Mouse (Mus musculus): ENCODE measurements around the gene Mcrip1. TPM values are rescaled to one million over a fixed set of nuclear protein-coding genes. Genes with fewer than 3 reads are reported as not detected.

Mcrip1 gene
- polyA plus RNA-seq, 1 experiment from 2014 or later = 167 TPM

DNA sequence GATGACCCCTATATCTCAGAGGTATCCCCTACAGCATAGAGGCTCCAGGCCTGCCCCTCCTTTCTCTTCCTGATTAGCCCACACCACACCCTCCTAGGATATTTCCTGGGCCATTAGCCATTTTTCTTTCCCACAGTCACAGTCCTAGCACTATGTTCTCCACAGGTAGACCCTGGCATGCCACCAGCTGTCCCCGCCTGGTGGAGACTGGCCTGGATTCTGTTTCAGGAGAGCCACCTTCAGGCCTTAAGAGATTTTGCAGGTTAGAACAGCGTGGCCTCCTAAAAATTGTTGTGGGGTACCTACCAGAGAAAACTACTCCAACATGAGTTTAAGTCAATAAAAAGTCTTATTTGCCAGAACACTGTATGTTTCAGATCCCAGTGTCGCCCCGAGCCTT, 42.6 kb downstream of the Mcrip1 start:
- H3K4me1 ChIP-seq = peaks cover 3% of the 10 kb centered on the region; the same call in 1 of the 2 replicates
- H3K4me3 ChIP-seq (replicated peaks) = no peak overlapping the region
- ATAC-seq (ENCODE audit: insufficient read depth, low FRiP score, low read depth) = peak; percentile 61; the same call in 1 of the 2 replicates
- no peak overlapping the region for H3K4me2 ChIP-seq
- no peaks in the 10 kb centered on the region for H3K27me3 ChIP-seq (replicated peaks)
- 63% methylated on average over 4 of the region's 4 CpGs for WGBS
- peak overlapping the region; percentile 70 for H3K27ac ChIP-seq
- H3K9ac ChIP-seq = no peak overlapping the region
- no peaks in the 10 kb centered on the region for H3K36me3 ChIP-seq
- H3K9me3 ChIP-seq = no peaks in the 10 kb centered on the region

DNA sequence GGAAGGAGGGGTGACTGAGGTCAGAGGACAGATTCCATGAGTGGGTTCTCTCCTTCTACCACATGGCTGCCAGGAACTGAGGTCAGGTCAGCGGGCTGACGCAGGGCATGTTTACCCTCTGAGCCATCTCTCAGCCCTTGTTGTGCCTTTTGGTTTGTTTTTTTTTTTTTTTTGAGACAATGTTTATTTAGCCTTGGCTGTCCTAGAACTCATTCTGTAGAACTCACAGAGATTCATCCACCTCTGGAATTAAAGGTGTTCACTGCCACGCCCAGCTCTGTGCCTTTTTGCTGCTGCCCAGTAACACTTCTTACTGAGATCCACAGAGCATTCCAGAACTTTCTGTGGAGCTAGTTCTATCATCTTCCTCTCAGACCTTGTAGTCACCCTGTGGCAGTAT, 43.9 kb downstream of the Mcrip1 start:
- no peak overlapping the region for H3K4me3 ChIP-seq (replicated peaks)
- H3K36me3 ChIP-seq = no peaks in the 10 kb centered on the region
- H3K4me1 ChIP-seq = peaks cover 3% of the 10 kb centered on the region; the same call in 1 of the 2 replicates
- no peak overlapping the region for H3K4me2 ChIP-seq
- no peaks in the 10 kb centered on the region for H3K27me3 ChIP-seq (replicated peaks)
- no peaks in the 10 kb centered on the region for H3K9me3 ChIP-seq
- 92% methylated on average over 3 of the region's 3 CpGs for WGBS
- no peak for ATAC-seq (ENCODE audit: insufficient read depth, low FRiP score, low read depth)
- no peak overlapping the region for H3K9ac ChIP-seq
- H3K27ac ChIP-seq = no peak overlapping the region

DNA sequence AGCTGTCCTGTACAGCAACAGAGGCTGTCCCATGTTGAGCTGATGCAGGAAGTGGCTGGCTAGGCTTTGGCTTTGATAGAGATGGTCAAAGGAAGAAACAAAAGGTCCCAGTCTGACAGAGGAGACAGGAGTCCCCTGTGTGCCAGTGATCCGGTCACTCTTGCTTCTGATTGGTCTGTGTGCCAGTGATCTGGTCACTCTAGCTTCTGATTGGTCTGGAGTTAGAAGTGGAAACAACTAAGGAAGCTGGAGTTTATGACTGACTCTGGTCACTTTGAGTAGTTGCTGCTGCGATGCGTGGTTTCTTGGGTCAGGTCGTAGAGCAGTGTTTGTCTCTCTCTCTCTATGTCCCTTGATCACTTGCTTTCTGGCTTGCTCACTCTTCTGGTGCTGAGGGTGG, 47.8 kb downstream of the Mcrip1 start:
- H3K4me2 ChIP-seq = no peak overlapping the region
- H3K36me3 ChIP-seq = peaks cover 14% of the 10 kb centered on the region
- 85% methylated on average over 4 of the region's 4 CpGs for WGBS
- H3K27me3 ChIP-seq (replicated peaks) = no peaks in the 10 kb centered on the region
- H3K4me1 ChIP-seq = 0 out of 2 replicates have a peak, but pooled peaks cover 17% of the 10 kb centered on the region
- no peak for ATAC-seq (ENCODE audit: insufficient read depth, low FRiP score, low read depth)
- no peaks in the 10 kb centered on the region for H3K9me3 ChIP-seq
- no peak overlapping the region for H3K4me3 ChIP-seq (replicated peaks)
- H3K27ac ChIP-seq = no peak overlapping the region
- H3K9ac ChIP-seq = no peak overlapping the region

DNA sequence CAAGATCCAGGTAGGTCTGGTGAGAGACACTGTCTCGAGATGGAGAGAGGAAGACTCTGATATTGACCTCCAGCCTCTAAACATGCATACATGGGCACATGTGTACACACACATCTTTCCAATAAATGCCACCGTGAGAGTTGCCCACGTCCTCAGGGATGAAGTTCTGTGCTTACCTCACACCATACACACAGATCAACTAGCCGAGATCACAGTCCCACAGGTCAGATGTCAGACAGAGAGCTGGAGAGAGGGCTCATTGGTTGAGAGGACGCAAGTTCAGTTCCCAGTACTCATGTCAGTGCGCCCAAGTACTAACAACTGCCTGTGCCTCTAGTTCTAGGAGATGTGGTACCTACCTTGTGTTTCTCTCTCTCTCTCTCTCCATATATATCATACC, 48.5 kb downstream of the Mcrip1 start:
- Histone ChIP-seq H3K9me3 (no peaks in the 10 kb centered on the region), H3K36me3 (peaks cover 19% of the 10 kb centered on the region), H3K4me2 (no peak overlapping the region), H3K9ac (no peak overlapping the region), H3K27ac (peak overlapping the region; percentile 77; the same call in 1 of the 2 replicates), H3K27me3 (replicated peaks) (no peaks in the 10 kb centered on the region), H3K4me3 (replicated peaks) (no peak overlapping the region), H3K4me1 (0 out of 2 replicates have a peak, but pooled peaks cover 17% of the 10 kb centered on the region)
- WGBS = 59% methylated on average over 6 of the region's 6 CpGs
- ATAC-seq (ENCODE audit: insufficient read depth, low FRiP score, low read depth) = no peak

DNA sequence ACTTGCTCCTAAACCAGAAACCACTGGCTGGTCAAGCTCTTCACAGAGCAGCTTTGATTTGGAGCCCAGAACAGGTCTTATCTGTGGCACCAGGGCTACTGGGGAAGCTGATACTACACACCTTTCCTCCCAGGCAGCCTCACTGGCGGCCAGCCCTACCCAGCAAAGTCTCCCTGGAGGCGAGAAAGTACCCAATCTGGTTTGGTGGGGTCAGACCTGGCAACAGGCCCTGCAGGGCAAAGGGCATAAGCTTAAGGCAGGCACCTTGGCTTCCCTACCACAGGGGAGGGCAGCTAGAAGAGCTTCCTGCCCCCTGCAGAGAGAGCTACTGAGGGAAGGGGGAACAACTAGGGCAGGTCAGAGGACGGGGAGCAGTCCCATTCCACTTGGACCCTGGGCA, 49.2 kb downstream of the Mcrip1 start:
- Histone ChIP-seq H3K27me3 (replicated peaks) (no peaks in the 10 kb centered on the region), H3K9me3 (no peaks in the 10 kb centered on the region), H3K4me1 (0 out of 2 replicates have a peak, but pooled peaks cover 17% of the 10 kb centered on the region), H3K4me3 (replicated peaks) (no peak overlapping the region), H3K36me3 (peaks cover 23% of the 10 kb centered on the region), H3K4me2 (0 out of 2 replicates have a peak overlapping the region, but pooled peaks have one; percentile 12), H3K27ac (peak overlapping the region; percentile 77), H3K9ac (no peak overlapping the region)
- ATAC-seq (ENCODE audit: insufficient read depth, low FRiP score, low read depth) = peak; percentile 85
- 13% methylated on average over 3 of the region's 3 CpGs for WGBS

DNA sequence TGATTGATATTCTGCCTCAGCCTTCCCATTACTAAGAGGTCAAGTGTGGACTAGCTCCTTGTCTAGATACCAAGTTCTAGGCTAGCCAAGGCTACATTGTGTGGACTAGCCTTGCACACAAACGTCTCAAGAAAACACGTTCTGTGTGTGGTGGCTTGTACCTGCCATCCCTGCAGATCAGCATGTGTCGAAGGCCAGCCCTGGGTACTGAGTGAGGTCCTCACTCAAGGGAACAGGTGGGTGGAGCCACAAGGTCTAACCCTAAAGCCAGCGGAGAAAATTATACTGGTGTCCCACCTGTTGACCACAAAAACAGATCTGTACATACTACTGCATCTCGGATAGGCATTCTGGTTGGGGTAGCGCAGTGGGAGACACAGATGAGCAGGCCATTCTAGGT, 49.6 kb downstream of the Mcrip1 start:
- H3K4me2 ChIP-seq = 0 out of 2 replicates have a peak overlapping the region, but pooled peaks have one; percentile 12
- H3K4me1 ChIP-seq = 0 out of 2 replicates have a peak, but pooled peaks cover 17% of the 10 kb centered on the region
- H3K27ac ChIP-seq = peak overlapping the region; percentile 77
- 76% methylated on average over 6 of the region's 6 CpGs for WGBS
- H3K9ac ChIP-seq = no peak overlapping the region
- no peak overlapping the region for H3K4me3 ChIP-seq (replicated peaks)
- H3K27me3 ChIP-seq (replicated peaks) = no peaks in the 10 kb centered on the region
- no peaks in the 10 kb centered on the region for H3K9me3 ChIP-seq
- H3K36me3 ChIP-seq = peaks cover 24% of the 10 kb centered on the region
- ATAC-seq (ENCODE audit: insufficient read depth, low FRiP score, low read depth) = no peak; the same call in 1 of the 2 replicates

DNA sequence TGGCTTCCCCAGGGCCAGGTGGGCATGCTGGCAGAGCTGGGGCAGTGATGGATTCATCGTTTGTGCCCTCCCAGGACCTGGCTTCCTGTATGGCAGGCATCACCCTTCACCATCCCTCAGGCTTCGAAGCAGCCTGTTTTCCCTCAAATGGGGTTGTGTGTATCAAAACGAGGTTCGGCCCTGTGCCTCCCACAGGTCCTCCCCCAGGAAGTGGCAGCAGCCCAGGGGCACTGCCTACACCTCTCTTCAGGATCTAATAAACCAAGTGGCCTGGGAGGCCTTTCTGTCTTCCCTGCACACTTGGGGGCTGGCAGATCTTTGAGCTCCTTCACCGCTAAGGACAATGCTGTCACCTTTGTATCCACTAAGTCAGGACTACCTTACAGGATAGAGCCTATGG, 50.6 kb downstream of the Mcrip1 start:
- H3K9ac ChIP-seq = no peak overlapping the region
- no peaks in the 10 kb centered on the region for H3K9me3 ChIP-seq
- H3K27me3 ChIP-seq (replicated peaks) = no peaks in the 10 kb centered on the region
- no peak for ATAC-seq (ENCODE audit: insufficient read depth, low FRiP score, low read depth)
- H3K4me1 ChIP-seq = peaks cover 21% of the 10 kb centered on the region; the same call in 1 of the 2 replicates
- WGBS = 73% methylated on average over 5 of the region's 5 CpGs
- peaks cover 34% of the 10 kb centered on the region for H3K36me3 ChIP-seq
- peak overlapping the region; percentile 31; the same call in 1 of the 2 replicates for H3K27ac ChIP-seq
- no peak overlapping the region for H3K4me2 ChIP-seq
- no peak overlapping the region for H3K4me3 ChIP-seq (replicated peaks)

DNA sequence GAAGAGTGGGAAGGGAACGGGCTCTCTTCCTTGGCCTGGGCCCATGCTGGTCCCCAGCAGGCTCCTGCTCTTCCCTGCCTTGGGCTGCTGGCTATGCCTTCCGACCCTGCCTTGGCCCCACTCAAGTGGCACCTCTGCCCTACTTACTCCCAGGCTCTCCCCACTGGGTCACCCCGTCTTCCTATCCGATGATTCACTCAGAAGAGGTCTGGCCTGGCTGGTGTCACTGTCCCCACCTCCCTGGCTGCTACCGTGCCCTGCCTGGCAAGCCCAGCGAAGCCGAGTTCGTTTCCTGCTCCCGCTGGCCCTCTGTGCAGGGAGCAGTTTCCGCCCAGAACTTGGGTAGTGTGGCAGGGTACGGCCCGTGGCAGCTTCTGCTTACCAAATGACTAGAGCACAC, 51.3 kb downstream of the Mcrip1 start:
- no peak for ATAC-seq (ENCODE audit: insufficient read depth, low FRiP score, low read depth)
- H3K4me3 ChIP-seq (replicated peaks) = no peak overlapping the region
- no peak overlapping the region for H3K27ac ChIP-seq
- no peak overlapping the region for H3K4me2 ChIP-seq
- H3K36me3 ChIP-seq = peaks cover 36% of the 10 kb centered on the region
- WGBS = 89% methylated on average over 12 of the region's 12 CpGs
- H3K27me3 ChIP-seq (replicated peaks) = no peaks in the 10 kb centered on the region
- H3K9me3 ChIP-seq = no peaks in the 10 kb centered on the region
- no peak overlapping the region for H3K9ac ChIP-seq
- peaks cover 27% of the 10 kb centered on the region for H3K4me1 ChIP-seq

DNA sequence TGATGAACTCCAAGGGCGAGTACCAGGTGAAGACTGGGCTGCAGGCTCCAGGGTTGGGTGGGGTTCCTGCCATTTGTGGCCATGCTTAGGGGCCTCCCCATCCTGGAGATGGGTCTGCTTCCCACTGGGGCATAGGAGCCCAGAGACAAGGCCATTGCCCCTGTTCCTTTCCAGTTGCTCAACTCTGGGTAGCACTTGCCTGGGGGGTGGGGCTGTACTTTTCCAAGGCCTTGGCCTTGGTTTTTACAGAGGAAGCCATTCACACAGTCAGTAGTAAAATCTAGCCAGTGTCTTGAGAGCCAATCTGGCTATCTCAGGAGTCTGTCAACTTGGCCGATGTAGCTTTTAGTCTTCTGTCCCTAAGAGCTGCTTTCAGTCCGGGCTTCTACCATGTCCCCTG, 52.1 kb downstream of the Mcrip1 start:
- Histone ChIP-seq H3K4me2 (no peak overlapping the region), H3K9me3 (no peaks in the 10 kb centered on the region), H3K4me1 (peaks cover 33% of the 10 kb centered on the region), H3K9ac (no peak overlapping the region), H3K36me3 (peaks cover 36% of the 10 kb centered on the region), H3K27me3 (replicated peaks) (no peaks in the 10 kb centered on the region), H3K4me3 (replicated peaks) (no peak overlapping the region), H3K27ac (no peak overlapping the region)
- no peak for ATAC-seq (ENCODE audit: insufficient read depth, low FRiP score, low read depth)
- WGBS = 92% methylated on average over 3 of the region's 3 CpGs

DNA sequence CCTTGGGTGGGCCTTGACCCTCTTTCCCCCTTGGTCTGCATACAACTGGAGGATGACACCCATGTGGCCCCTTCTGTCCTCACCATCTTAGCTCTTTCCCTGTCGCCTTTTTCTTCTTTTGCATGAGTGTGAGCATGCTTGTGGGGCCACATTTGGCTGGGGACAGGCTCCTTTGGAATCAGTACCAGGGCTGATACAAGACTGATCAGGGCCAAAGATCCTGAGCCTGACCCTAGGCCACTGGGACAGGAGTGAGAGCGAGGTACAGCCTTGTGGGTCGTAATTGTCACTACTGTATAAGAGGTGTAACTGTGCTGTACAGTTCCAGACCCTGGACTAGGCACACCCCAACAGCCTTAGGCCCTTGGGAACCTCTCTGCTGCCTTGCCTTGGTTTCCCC, 55.6 kb downstream of the Mcrip1 start:
- Histone ChIP-seq H3K9ac (no peak overlapping the region), H3K9me3 (no peaks in the 10 kb centered on the region), H3K4me1 (peaks cover 36% of the 10 kb centered on the region), H3K4me3 (replicated peaks) (no peak overlapping the region), H3K27me3 (replicated peaks) (no peaks in the 10 kb centered on the region), H3K4me2 (peak overlapping the region; percentile 96), H3K36me3 (peaks cover 33% of the 10 kb centered on the region), H3K27ac (no peak overlapping the region)
- 78% methylated on average over 3 of the region's 3 CpGs for WGBS
- ATAC-seq (ENCODE audit: insufficient read depth, low FRiP score, low read depth) = no peak

DNA sequence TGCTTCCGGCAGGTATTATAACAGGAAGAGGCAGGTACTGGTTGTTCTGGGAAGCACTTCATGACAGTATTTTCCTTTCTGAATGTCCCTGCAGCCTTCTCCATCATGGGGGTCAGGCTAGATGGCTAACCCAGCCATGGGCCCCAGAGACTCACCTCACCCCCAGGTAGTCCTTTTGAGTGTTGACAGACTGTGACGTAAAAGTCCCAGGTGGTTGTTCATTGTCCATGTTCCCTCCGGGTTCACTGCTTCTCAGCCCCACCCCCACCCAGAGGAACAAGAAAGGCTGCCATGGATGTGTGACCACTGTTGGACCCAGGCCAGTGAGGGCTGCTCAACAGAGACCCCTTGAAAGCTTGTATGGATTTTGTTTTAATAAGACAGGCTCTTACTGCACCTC, 56.2 kb downstream of the Mcrip1 start:
- WGBS = 37% methylated on average over 3 of the region's 3 CpGs
- Histone ChIP-seq H3K9me3 (no peaks in the 10 kb centered on the region), H3K9ac (peak overlapping the region; percentile 17; the same call in 1 of the 2 replicates), H3K27ac (peak overlapping the region; percentile 90; the same call in 1 of the 2 replicates), H3K27me3 (replicated peaks) (no peaks in the 10 kb centered on the region), H3K4me1 (peaks cover 33% of the 10 kb centered on the region), H3K4me3 (replicated peaks) (peak overlapping the region; percentile 96), H3K36me3 (peaks cover 32% of the 10 kb centered on the region), H3K4me2 (peak overlapping the region; percentile 96)
- ATAC-seq (ENCODE audit: insufficient read depth, low FRiP score, low read depth) = no peak
